Mouse (Mus musculus) heart, adult 2 months (tissue): ENCODE measurements at regions not wholly inside any gene's neighbourhood (a gene's known extent, or its start where the extent isn't known, plus 50 kb on each side); places are given as distances from the start of the nearest gene placed in this dataset.

Source experiments
- DNase-seq, 2 experiments: peaks; one replicate each; pipeline ENCODE4 v3.0.0; 2021
- H3K27ac ChIP-seq: fragments of 200-600 bp; 2 replicates; pipeline ENCODE4 v1.8.1; 2022
- H3K27me3 ChIP-seq: fragments of 200-500 bp; 2 replicates; pipeline ENCODE4 v1.6.1; 2012; ENCODE audit warnings: mild to moderate bottlenecking, low read length, inconsistent platforms, mixed read lengths; ENCODE audit not compliant: control insufficient read depth, insufficient read depth
- H3K36me3 ChIP-seq: fragments of 200-500 bp; 2 replicates; pipeline ENCODE4 v1.6.1; 2012; ENCODE audit warnings: low read length, inconsistent platforms; ENCODE audit not compliant: control insufficient read depth, insufficient read depth
- H3K4me1 ChIP-seq: fragments of 200-500 bp; 2 replicates; pipeline ENCODE4 v1.6.1; 2011; ENCODE audit warnings: low read length; ENCODE audit not compliant: control insufficient read depth, insufficient read depth
- H3K4me3 ChIP-seq: fragments of 200-600 bp; 2 replicates; pipeline ENCODE4 v1.8.1; 2022
- H3K79me2 ChIP-seq: fragments of 200-500 bp; replicated peaks from 2 replicates; pipeline ENCODE4 v1.6.1; 2012; ENCODE audit warnings: mild to moderate bottlenecking, inconsistent platforms, low read length, moderate library complexity, mixed read lengths; ENCODE audit not compliant: control insufficient read depth, insufficient read depth
- H3K9ac ChIP-seq: fragments of 200-500 bp; 2 replicates; pipeline ENCODE4 v1.6.1; 2012; ENCODE audit warnings: low read depth, mild to moderate bottlenecking, control low read depth, inconsistent platforms, low read length, mixed read lengths
- CTCF ChIP-seq: fragments of 200-600 bp; IDR thresholded peaks from 2 replicates; pipeline ENCODE4 v1.8.1; 2022; ENCODE audit warnings: antibody characterized with exemption, mild to moderate bottlenecking, moderate library complexity
- EP300 ChIP-seq: fragments of 200-500 bp; IDR thresholded peaks from 2 replicates; pipeline ENCODE4 v1.6.1; 2011; ENCODE audit warnings: low read depth, low read length, control low read depth; ENCODE audit not compliant: insufficient read depth
- POLR2A ChIP-seq: fragments of 200-500 bp; IDR thresholded peaks from 2 replicates; pipeline ENCODE4 v1.6.1; 2011; ENCODE audit warnings: mild to moderate bottlenecking, low read depth, low read length, control low read depth; ENCODE audit not compliant: insufficient read depth
- WGBS: fragments of 180-500 bp; shearing (Covaris S2); methylation state at CpG from one replicate; pipeline ENCODE4 v1.1.7; 2018; 5-methylcytosine and 5-hydroxymethylcytosine counted together
- intact Hi-C: fragments of 180-260 bp; cut with DNase I; formaldehyde crosslinking; loops from one replicate; pipeline ENCODE4 v1.15.1; 2025

GRCm38 (mm10) chr2:128240536-128241279, 114.9 kb downstream of the Bcl2l11 start:
- WGBS, result 59% methylated on average over 9 of the region's 9 CpGs
- no peak overlapping the region for H3K27ac ChIP-seq
- H3K9ac ChIP-seq, result no peak overlapping the region
- TF ChIP-seq POLR2A (no peak), EP300 (no peak), CTCF (no peak)
- H3K36me3 ChIP-seq, result no peaks in the 10 kb centered on the region
- peak; percentile 39 to 41 for DNase-seq
- H3K4me3 ChIP-seq, result no peak overlapping the region
- H3K4me1 ChIP-seq, result no peaks in the 10 kb centered on the region; the same call in 1 of the 2 replicates
- intact Hi-C loops, result loop anchor here (5.0 kb wide), 1 partner anchor 63 kb away; no protein-coding TSS in a partner anchor
- H3K27me3 ChIP-seq, result no peaks in the 10 kb centered on the region
- no peaks in the 10 kb centered on the region for H3K79me2 ChIP-seq

GRCm38 (mm10) chr2:128241280-128241665, 115.4 kb downstream of the Bcl2l11 start:
- WGBS, result 47% methylated on average over 3 of the region's 3 CpGs
- no peak for DNase-seq
- Histone ChIP-seq H3K36me3 (no peaks in the 10 kb centered on the region), H3K27me3 (no peaks in the 10 kb centered on the region), H3K4me1 (no peaks in the 10 kb centered on the region; the same call in 1 of the 2 replicates), H3K27ac (no peak overlapping the region), H3K79me2 (no peaks in the 10 kb centered on the region), H3K9ac (no peak overlapping the region), H3K4me3 (no peak overlapping the region)
- TF ChIP-seq CTCF (no peak), POLR2A (no peak), EP300 (no peak)
- intact Hi-C loops, result loop anchor here (5.0 kb wide), 1 partner anchor 64 kb away; no protein-coding TSS in a partner anchor

GRCm38 (mm10) chr2:128245544-128245943, 119.7 kb downstream of the Bcl2l11 start:
- intact Hi-C loops, result loop anchor here (2.0 to 5.0 kb wide), 3 partner anchors 58 to 123 kb away; no protein-coding TSS in a partner anchor
- TF ChIP-seq POLR2A (no peak), CTCF (peak; percentile 72), EP300 (peak; percentile 92)
- peak; percentile 78 to 88 for DNase-seq
- Histone ChIP-seq H3K36me3 (no peaks in the 10 kb centered on the region), H3K27ac (no peak overlapping the region; the same call in 1 of the 2 replicates), H3K9ac (no peak overlapping the region), H3K4me3 (no peak overlapping the region), H3K79me2 (no peaks in the 10 kb centered on the region), H3K4me1 (peaks cover 8% of the 10 kb centered on the region), H3K27me3 (no peaks in the 10 kb centered on the region)
- WGBS, result 28% methylated on average over 10 of the region's 10 CpGs

- Histone ChIP-seq H3K36me3 (no peaks in the 10 kb centered on the region), H3K9ac (no peak overlapping the region), H3K27ac (no peak overlapping the region), H3K27me3 (no peaks in the 10 kb centered on the region), H3K79me2 (no peaks in the 10 kb centered on the region), H3K4me1 (peaks cover 8% of the 10 kb centered on the region), H3K4me3 (no peak overlapping the region)
- WGBS, result 21% methylated on average over 4 of the region's 4 CpGs
- peak; percentile 44 to 53 for DNase-seq
- intact Hi-C loops, result loop anchor here (2.0 to 5.0 kb wide), 4 partner anchors 25 to 149 kb away; no protein-coding TSS in a partner anchor
- TF ChIP-seq POLR2A, result no peak
- TF ChIP-seq EP300, result 0 out of 2 replicates have a peak, but pooled peaks have one; percentile 34
These were observed 122.1 kb downstream of the Bcl2l11 start for GRCm38 (mm10) chr2:128247967-128248366.

GRCm38 (mm10) chr2:128249188-128249587, 123.3 kb downstream of the Bcl2l11 start:
- H3K27me3 ChIP-seq, result no peaks in the 10 kb centered on the region
- 89% methylated on average over 4 of the region's 4 CpGs for WGBS
- H3K4me3 ChIP-seq, result no peak overlapping the region
- H3K79me2 ChIP-seq, result no peaks in the 10 kb centered on the region
- DNase-seq, result no peak
- H3K27ac ChIP-seq, result no peak overlapping the region
- no peaks in the 10 kb centered on the region for H3K36me3 ChIP-seq
- no peak overlapping the region for H3K9ac ChIP-seq
- TF ChIP-seq CTCF, result no peak
- no peak for TF ChIP-seq EP300
- no peak for TF ChIP-seq POLR2A
- intact Hi-C loops, result loop anchor here (2.0 to 5.0 kb wide), 3 partner anchors 24 to 63 kb away; no protein-coding TSS in a partner anchor
- H3K4me1 ChIP-seq, result peaks cover 8% of the 10 kb centered on the region

GRCm38 (mm10) chr2:128249607-128250006, 123.8 kb downstream of the Bcl2l11 start:
- DNase-seq, result no peak
- no peaks in the 10 kb centered on the region for H3K36me3 ChIP-seq
- H3K27me3 ChIP-seq, result no peaks in the 10 kb centered on the region
- no peak overlapping the region for H3K9ac ChIP-seq
- no peak overlapping the region; the same call in 1 of the 2 replicates for H3K27ac ChIP-seq
- 39% methylated on average over 2 of the region's 2 CpGs for WGBS
- peaks cover 8% of the 10 kb centered on the region for H3K4me1 ChIP-seq
- no peak overlapping the region for H3K4me3 ChIP-seq
- no peak for TF ChIP-seq POLR2A
- TF ChIP-seq CTCF, result no peak
- no peak for TF ChIP-seq EP300
- intact Hi-C loops, result loop anchor here (2.0 to 5.0 kb wide), 3 partner anchors 23 to 63 kb away; no protein-coding TSS in a partner anchor
- H3K79me2 ChIP-seq, result no peaks in the 10 kb centered on the region
